Mouse (Mus musculus) limb, embryonic 11.5 days (tissue): ENCODE results near the gene Fam107b. TPM values are rescaled to one million over a fixed set of nuclear protein-coding genes. Genes with fewer than 3 reads are reported as not detected.
"Not testable (repeated sequence)": the region's sequence is repeated elsewhere in the genome, so short reads cannot be mapped to it uniquely, and the experiment has no call there.

Source experiments
- ATAC-seq: fragments of 200-750 bp; cut with Nextera tagmentation; 2 replicates; pipeline ENCODE4 v1.8.0; 2017; ENCODE audit warnings: low read depth; ENCODE audit not compliant: insufficient number of reproducible peaks, low FRiP score, low TSS enrichment
- DNase-seq: peaks from one replicate; pipeline ENCODE4 v3.0.0-alpha.2; 2015; ENCODE audit warnings: low spot score
- H3K27ac ChIP-seq: fragments of 300-500 bp; sonication (generic); replicated peaks from 2 replicates; pipeline ENCODE4 v1.5.1; 2014; ENCODE audit warnings: low read depth, mild to moderate bottlenecking, low read length
- H3K27me3 ChIP-seq: fragments of 300-500 bp; sonication (generic); 2 replicates; pipeline ENCODE4 v1.6.1; 2014; ENCODE audit warnings: mild to moderate bottlenecking, low read length, mixed read lengths; ENCODE audit not compliant: control insufficient read depth, insufficient read depth
- H3K36me3 ChIP-seq: fragments of 300-500 bp; sonication (generic); 2 replicates; pipeline ENCODE4 v1.6.1; 2014; ENCODE audit warnings: mild to moderate bottlenecking, low read length, moderate library complexity, mixed read lengths; ENCODE audit not compliant: control insufficient read depth, insufficient read depth
- H3K4me1 ChIP-seq: fragments of 300-500 bp; sonication (generic); 2 replicates; pipeline ENCODE4 v1.6.1; 2014; ENCODE audit warnings: low read length, mixed read lengths; ENCODE audit not compliant: control insufficient read depth, insufficient read depth
- H3K4me2 ChIP-seq: fragments of 300-500 bp; sonication (generic); 2 replicates; pipeline ENCODE4 v1.6.1; 2014; ENCODE audit warnings: low read depth, mild to moderate bottlenecking, moderate library complexity; ENCODE audit not compliant: severe bottlenecking
- H3K4me3 ChIP-seq: fragments of 300-500 bp; sonication (generic); 2 replicates; pipeline ENCODE4 v1.5.1; 2014; ENCODE audit warnings: low read depth, low read length
- H3K9ac ChIP-seq: fragments of 300-500 bp; sonication (generic); 2 replicates; pipeline ENCODE4 v1.6.1; 2014; ENCODE audit warnings: mild to moderate bottlenecking, low read length
- H3K9me3 ChIP-seq: fragments of 300-500 bp; sonication (generic); 2 replicates; pipeline ENCODE4 v1.6.1; 2016; ENCODE audit warnings: low read length; ENCODE audit not compliant: control insufficient read depth
- WGBS: fragments of 180-500 bp; shearing (Covaris S2); extraction: QIAGEN DNeasy Blood & Tissue Kit; methylation state at CpG from one replicate; pipeline ENCODE4 v1.1.7; 2014; 5-methylcytosine and 5-hydroxymethylcytosine counted together
- polyA plus RNA-seq: library from polyadenylated mRNA; unstranded; fragments of >200 nt; fragmentation: Nextera tagmentation; extraction: Ambion mirVana; gene quantifications from 2 replicates; pipeline ENCODE4 v1.2.1, GENCODE M21; 2014

Gene Fam107b
- polyA plus RNA-seq, 1 experiment from 2014 or later, result 61.9 TPM

DNA sequence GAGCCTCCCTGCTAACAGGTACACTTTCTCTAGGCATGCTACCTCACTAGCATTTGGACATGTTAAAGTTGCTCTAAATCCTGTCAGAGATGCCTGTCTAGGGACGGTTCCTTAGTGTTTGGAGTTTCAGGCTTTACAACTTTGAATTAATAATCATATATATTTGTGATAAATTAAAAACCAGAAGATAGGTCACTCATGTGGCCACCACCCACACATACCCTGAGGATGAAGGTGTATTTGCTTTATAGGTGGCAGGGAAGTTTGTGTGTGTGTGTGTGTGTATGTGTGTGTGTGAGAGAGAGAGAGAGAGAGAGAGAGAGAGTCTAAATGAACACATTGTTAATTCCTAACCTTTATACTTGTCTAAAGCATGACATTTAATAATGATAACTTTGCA lies 144.2 kb downstream of the Fam107b start:
- H3K36me3 ChIP-seq, result no peaks in the 10 kb centered on the region
- H3K27ac ChIP-seq, result no peak overlapping the region
- no peaks in the 10 kb centered on the region for H3K27me3 ChIP-seq
- 64% methylated on average over 1 of the region's 1 CpGs for WGBS
- H3K9me3 ChIP-seq, result no peaks in the 10 kb centered on the region
- ATAC-seq (no peak), DNase-seq (no peak)
- peak overlapping the region; percentile 96; the same call in 1 of the 2 replicates for H3K9ac ChIP-seq
- peak overlapping the region; percentile 99 for H3K4me3 ChIP-seq
- H3K4me2 ChIP-seq, result peak overlapping the region; percentile 68
- peaks cover 7% of the 10 kb centered on the region; the same call in 1 of the 2 replicates for H3K4me1 ChIP-seq

DNA sequence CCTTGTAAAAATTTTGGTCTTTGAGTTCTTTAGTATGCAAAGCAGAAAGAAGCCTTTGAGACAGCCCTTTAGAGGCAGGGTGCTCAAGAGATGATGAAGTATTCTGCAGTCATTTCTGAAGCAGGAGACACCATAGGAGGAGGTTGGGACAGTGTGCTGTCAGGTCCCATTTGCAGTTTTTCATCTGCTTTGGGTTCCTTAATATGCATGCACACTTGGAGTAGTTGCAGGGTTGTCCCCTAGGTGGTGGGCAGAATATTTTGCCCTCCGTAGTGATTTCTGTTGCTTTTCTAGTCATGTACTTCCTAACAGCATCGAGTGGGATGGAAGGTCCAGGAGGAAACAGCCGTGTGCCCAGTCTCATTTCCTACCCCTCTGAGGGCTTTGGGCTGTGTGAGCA lies 145.1 kb downstream of the Fam107b start:
- Histone ChIP-seq H3K36me3 (no peaks in the 10 kb centered on the region), H3K4me1 (peaks cover 7% of the 10 kb centered on the region; the same call in 1 of the 2 replicates), H3K4me3 (no peak overlapping the region), H3K9me3 (no peaks in the 10 kb centered on the region), H3K27me3 (no peaks in the 10 kb centered on the region), H3K4me2 (no peak overlapping the region), H3K9ac (no peak overlapping the region), H3K27ac (no peak overlapping the region)
- DNase-seq (no peak), ATAC-seq (no peak)
- 74% methylated on average over 3 of the region's 3 CpGs for WGBS

DNA sequence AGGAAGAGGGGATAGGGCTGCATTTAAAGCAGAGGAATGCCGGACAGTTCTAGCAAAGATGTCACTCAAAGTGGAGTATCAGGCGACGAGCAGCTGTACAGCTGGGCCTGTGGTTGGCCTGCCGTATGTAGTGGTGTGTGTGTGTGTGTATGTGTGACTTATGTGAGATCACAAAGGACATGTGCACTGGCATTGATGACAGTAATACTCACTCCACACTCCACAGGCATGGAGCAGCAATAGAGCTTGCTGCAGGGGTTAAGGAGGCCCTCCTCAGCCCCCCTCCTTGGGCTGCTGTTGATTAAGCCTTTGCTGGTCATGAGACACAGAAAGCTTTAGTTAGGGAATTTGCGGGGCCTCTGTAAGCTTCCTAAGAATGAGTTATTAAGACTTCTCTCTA lies 147.0 kb downstream of the Fam107b start:
- Histone ChIP-seq H3K27me3 (no peaks in the 10 kb centered on the region), H3K9ac (no peak overlapping the region), H3K27ac (no peak overlapping the region), H3K4me1 (peaks cover 7% of the 10 kb centered on the region; the same call in 1 of the 2 replicates), H3K4me3 (no peak overlapping the region), H3K36me3 (no peaks in the 10 kb centered on the region), H3K9me3 (no peaks in the 10 kb centered on the region), H3K4me2 (no peak overlapping the region)
- WGBS, result 77% methylated on average over 5 of the region's 5 CpGs
- ATAC-seq, result no peak
- DNase-seq, result no peak

DNA sequence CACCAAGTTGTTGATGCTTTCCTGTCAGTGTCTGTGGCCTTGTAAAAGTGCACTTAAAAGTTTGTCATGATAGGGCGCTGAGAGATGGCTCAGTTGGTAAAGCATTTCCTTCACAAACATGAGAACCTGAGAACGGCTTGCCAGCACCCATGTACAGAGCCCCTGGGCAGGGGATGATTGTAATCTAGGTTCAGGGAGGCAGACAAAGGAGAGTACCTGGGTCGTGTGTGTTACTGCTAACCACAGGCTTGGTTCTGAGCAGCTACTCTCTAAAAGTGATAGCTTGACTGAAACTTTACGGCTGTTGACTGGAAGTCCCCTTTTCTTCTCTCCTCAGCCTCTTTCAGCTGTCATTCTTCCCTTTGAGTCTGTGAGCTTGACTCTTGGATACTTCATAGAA lies 147.6 kb downstream of the Fam107b start:
- no peak overlapping the region for H3K9ac ChIP-seq
- H3K27ac ChIP-seq, result no peak overlapping the region
- no peaks in the 10 kb centered on the region for H3K27me3 ChIP-seq
- H3K4me1 ChIP-seq, result peaks cover 7% of the 10 kb centered on the region; the same call in 1 of the 2 replicates
- 78% methylated on average over 4 of the region's 4 CpGs for WGBS
- no peak overlapping the region for H3K4me2 ChIP-seq
- DNase-seq, result no peak
- H3K36me3 ChIP-seq, result no peaks in the 10 kb centered on the region
- no peaks in the 10 kb centered on the region for H3K9me3 ChIP-seq
- H3K4me3 ChIP-seq, result no peak overlapping the region
- no peak for ATAC-seq

DNA sequence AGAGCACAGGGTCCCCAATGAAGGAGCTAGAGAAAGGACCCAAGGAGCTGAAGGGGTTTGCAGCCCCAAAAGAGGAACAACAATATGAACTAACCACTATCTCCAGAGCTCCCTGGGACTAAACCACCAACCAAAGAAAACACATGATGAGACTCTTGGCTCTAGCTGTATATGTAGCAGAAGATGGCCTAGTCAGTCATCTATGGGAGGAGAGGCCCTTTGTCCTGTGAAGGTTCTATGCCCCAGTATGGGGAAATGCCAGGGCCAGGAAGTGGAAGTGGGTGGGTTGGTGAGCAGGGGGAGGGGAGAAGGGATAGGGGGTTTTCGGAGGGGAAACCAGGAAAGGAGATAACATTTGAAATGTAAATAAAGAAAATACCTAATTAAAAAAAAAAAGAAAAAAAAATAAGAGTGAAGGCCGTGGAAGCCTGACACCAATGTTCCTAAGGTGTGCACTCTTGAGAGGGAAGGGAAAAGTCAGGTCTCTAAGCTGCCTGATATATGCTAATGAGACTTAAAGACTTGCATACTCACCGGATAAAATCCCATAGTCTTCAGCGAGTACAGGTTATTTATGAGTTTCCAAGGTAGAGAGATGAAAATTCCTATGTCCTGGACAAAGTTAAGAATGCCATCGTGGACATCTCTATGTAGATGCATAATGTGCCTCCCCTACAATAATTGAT lies 149.3 kb downstream of the Fam107b start:
- 90% methylated on average over 5 of the region's 5 CpGs for WGBS
- H3K4me3 ChIP-seq, result not testable (repeated sequence)

DNA sequence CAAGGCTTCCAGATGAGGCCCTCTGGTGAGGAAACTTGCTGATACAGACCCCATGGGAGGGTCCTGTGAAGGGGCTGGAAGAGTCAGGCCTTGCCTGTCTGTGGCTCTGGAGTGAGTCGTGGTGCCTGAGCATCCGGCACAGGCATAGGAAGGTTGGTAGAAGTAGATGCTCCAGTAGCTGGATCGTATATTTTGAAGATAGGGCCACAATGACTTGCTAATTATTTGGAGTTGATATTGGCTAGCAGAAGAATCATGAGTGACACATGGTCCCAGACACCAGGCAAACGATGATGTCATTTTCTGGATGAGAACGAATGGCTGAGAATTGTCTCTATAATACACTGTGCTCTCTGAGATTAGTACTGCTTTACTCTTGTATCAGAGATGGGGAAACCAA lies 150.8 kb downstream of the Fam107b start:
- H3K27ac ChIP-seq, result no peak overlapping the region
- no peaks in the 10 kb centered on the region for H3K36me3 ChIP-seq
- ATAC-seq, result no peak
- no peaks in the 10 kb centered on the region for H3K9me3 ChIP-seq
- H3K4me3 ChIP-seq, result no peak overlapping the region
- 92% methylated on average over 5 of the region's 5 CpGs for WGBS
- H3K9ac ChIP-seq, result no peak overlapping the region
- no peak for DNase-seq
- peaks cover 2% of the 10 kb centered on the region for H3K4me1 ChIP-seq
- H3K4me2 ChIP-seq, result no peak overlapping the region
- H3K27me3 ChIP-seq, result no peaks in the 10 kb centered on the region

More for the DNA sequence above, 149.3 kb downstream of the Fam107b start:
- not testable (repeated sequence) for H3K9ac ChIP-seq, ATAC-seq, H3K36me3 ChIP-seq, H3K4me2 ChIP-seq, H3K9me3 ChIP-seq, H3K4me1 ChIP-seq, H3K27me3 ChIP-seq, H3K27ac ChIP-seq, DNase-seq

DNA sequence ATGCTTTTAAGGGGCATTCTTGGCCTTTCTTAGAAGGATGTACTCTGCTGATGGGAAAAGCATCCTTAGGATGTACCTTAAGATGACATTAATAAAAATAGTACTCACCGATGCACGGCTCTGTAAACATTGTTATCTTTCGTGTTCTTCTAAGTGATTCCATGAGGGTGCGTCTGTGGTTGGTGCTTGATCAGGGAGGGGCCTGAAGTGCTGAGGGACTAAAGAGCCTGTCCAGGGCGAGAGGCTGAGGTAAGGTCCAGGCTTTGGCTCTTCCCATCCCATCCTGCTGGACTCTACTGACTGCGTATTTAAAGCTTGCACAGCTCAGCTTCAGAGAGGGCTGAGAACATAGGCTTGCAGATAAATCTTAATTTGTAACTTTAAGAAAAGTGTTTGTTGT lies 151.7 kb downstream of the Fam107b start:
- H3K4me3 ChIP-seq, result no peak overlapping the region
- no peaks in the 10 kb centered on the region for H3K36me3 ChIP-seq
- H3K9ac ChIP-seq, result no peak overlapping the region
- H3K4me2 ChIP-seq, result no peak overlapping the region
- no peak overlapping the region for H3K27ac ChIP-seq
- DNase-seq (no peak), ATAC-seq (no peak)
- H3K4me1 ChIP-seq, result peaks cover 8% of the 10 kb centered on the region
- H3K27me3 ChIP-seq, result no peaks in the 10 kb centered on the region
- no peaks in the 10 kb centered on the region for H3K9me3 ChIP-seq
- WGBS, result 92% methylated on average over 6 of the region's 6 CpGs

DNA sequence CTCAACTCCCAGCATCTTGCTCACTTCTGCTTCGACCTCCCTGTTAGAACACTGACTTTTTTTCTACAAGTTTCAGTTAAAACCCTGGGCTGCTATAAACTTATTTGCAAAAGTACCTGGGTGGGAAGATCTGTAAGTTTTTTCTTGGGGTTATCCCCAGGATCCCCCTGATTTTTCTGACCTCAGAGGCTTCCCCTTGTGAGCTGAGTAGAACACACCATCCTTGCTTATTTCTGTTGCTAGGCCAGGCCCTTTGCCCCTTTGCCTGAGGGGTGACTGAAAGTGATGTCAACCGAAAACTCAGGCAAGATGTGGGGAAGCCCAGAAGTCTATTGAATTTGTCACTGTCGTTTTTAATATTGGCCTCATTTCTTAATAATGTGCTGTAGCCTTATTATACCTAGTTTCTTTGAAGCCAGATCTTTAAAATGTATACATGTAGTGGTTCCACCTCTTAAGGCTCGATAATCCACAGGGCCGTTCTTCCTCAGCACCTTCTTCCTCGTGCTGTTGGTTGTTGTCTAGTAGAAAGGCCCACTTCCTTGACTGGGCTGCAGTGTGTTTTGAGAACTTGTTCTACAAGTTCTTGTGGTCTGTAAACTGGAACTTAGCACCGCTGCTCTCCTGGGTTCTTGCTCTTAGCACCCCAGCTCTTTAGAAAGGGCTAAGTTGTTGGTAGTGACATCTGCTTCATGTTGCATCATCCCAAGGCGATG lies 153.3 kb downstream of the Fam107b start:
- 87% methylated on average over 8 of the region's 8 CpGs for WGBS

More for the DNA sequence above, 153.3 kb downstream of the Fam107b start:
- no peaks in the 10 kb centered on the region for H3K27me3 ChIP-seq
- H3K4me3 ChIP-seq, result no peak overlapping the region
- no peak overlapping the region for H3K27ac ChIP-seq
- peaks cover 8% of the 10 kb centered on the region for H3K4me1 ChIP-seq
- H3K9me3 ChIP-seq, result no peaks in the 10 kb centered on the region
- no peak overlapping the region for H3K4me2 ChIP-seq
- DNase-seq, result no peak
- H3K9ac ChIP-seq, result no peak overlapping the region
- ATAC-seq, result no peak
- H3K36me3 ChIP-seq, result no peaks in the 10 kb centered on the region
